Mouse (Mus musculus): ENCODE results near the gene Rps26. TPM values are rescaled to one million over a fixed set of nuclear protein-coding genes. Genes with fewer than 3 reads are reported as not detected.
"Not testable (repeated sequence)": the region's sequence is repeated elsewhere in the genome, so short reads cannot be mapped to it uniquely, and the experiment has no call there.

The Rps26 gene
- polyA plus RNA-seq, 1 experiment from 2014 or later: 455 TPM

- H3K4me1 ChIP-seq: peaks cover 18% of the 10 kb centered on the region
- H3K4me2 ChIP-seq: peak overlapping the region; percentile 53
- 18% methylated on average over 11 of the region's 11 CpGs for WGBS
- 0 out of 2 replicates have a peak overlapping the region, but pooled peaks have one; percentile 11 for H3K4me3 ChIP-seq
- H3K27ac ChIP-seq (replicated peaks): no peak overlapping the region
- no peak for ATAC-seq (ENCODE audit: extremely low read depth, insufficient number of reproducible peaks, low FRiP score, low TSS enrichment)
- peaks cover 17% of the 10 kb centered on the region; the same call in 1 of the 2 replicates for H3K36me3 ChIP-seq
- H3K9me3 ChIP-seq: no peaks in the 10 kb centered on the region
- peak overlapping the region; percentile 37 for H3K9ac ChIP-seq
- no peaks in the 10 kb centered on the region for H3K27me3 ChIP-seq (replicated peaks)
Measured at GRCm38 (mm10) chr10:128637011-128637410, 10.5 kb upstream of the Rps26 start.

DNA sequence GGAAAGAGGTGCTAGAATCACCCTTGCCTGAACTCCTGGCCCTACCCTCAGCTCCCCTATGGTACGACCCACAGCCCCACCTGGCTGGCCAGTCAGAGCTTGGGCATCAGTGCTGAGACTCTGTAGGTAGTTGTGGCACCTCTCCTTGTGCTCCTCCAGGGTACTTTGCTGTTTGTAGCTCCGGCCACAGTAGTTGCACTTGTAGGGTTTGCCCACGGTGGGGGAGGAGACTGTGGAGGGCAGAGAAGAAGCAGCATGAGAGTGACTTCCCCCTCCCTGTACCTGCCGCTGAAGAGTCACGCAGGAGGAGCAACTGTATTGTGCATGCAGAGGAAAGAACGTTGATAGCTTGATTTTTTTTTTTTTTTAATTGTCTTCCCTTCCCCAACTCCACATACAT is 10.0 kb upstream of the Rps26 start:
- H3K36me3 ChIP-seq: peaks cover 17% of the 10 kb centered on the region; the same call in 1 of the 2 replicates
- WGBS: 43% methylated on average over 6 of the region's 6 CpGs
- peaks cover 13% of the 10 kb centered on the region for H3K4me1 ChIP-seq
- no peaks in the 10 kb centered on the region for H3K9me3 ChIP-seq
- ATAC-seq (ENCODE audit: extremely low read depth, insufficient number of reproducible peaks, low FRiP score, low TSS enrichment): no peak
- no peak overlapping the region for H3K27ac ChIP-seq (replicated peaks)
- peak overlapping the region; percentile 37; the same call in 1 of the 2 replicates for H3K9ac ChIP-seq
- peak overlapping the region; percentile 53 for H3K4me2 ChIP-seq
- H3K27me3 ChIP-seq (replicated peaks): no peaks in the 10 kb centered on the region
- no peak overlapping the region for H3K4me3 ChIP-seq

DNA sequence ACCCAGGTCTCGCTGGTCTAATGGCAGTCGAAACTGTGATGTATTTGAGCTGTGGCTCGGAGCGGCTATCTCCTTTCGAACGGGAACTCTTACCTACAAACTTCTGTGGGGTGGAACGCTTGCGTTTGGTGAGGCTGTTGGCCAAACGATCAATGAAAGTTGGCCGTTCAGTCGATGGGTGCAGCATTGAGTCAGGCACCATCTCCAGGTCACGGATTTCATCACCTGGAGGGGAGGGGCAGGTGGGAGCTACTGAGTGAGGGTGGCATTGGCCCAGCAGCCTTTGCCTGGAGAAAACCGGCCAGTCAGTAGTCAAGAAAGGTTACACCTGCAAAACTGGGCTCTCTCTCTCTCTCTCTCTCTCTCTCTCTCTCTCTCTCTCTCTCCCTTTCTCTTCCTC is 9.2 kb upstream of the Rps26 start:
- Histone ChIP-seq H3K9ac (no peak overlapping the region), H3K27ac (replicated peaks) (no peak overlapping the region), H3K4me1 (peaks cover 13% of the 10 kb centered on the region), H3K4me2 (no peak overlapping the region), H3K36me3 (peaks cover 17% of the 10 kb centered on the region; the same call in 1 of the 2 replicates), H3K4me3 (no peak overlapping the region), H3K27me3 (replicated peaks) (no peaks in the 10 kb centered on the region), H3K9me3 (no peaks in the 10 kb centered on the region)
- ATAC-seq (ENCODE audit: extremely low read depth, insufficient number of reproducible peaks, low FRiP score, low TSS enrichment): no peak
- 89% methylated on average over 13 of the region's 13 CpGs for WGBS

DNA sequence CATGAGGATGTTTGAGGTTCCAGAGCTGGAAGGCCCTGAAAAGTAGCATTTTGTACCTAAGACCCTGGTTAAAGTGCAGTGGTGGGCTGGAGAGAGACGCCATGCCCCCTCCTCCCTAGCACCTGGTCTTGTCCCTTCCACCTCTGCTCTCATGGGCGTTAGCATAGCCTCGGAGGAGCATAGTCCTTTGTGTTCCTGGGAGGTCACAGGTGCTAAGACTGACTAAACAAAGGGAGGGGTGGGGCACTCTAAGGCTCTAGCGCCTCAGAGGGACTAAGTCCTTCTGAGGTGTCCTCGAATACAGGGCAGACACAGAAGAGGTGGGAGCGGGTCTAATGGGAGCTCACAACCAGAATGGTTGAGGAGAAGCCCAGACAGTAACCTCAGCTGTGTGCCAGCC is 5.0 kb upstream of the Rps26 start:
- H3K9ac ChIP-seq: no peak overlapping the region

GRCm38 (mm10) chr10:128630306-128630705 is 3.8 kb upstream of the Rps26 start:
- 66% methylated on average over 5 of the region's 5 CpGs for WGBS
- not testable (repeated sequence) for H3K4me2 ChIP-seq; H3K27me3 ChIP-seq (replicated peaks); H3K4me1 ChIP-seq; H3K9me3 ChIP-seq; H3K4me3 ChIP-seq; ATAC-seq (ENCODE audit: extremely low read depth, insufficient number of reproducible peaks, low FRiP score, low TSS enrichment); H3K9ac ChIP-seq; H3K27ac ChIP-seq (replicated peaks)
- H3K36me3 ChIP-seq: peaks cover 16% of the 10 kb centered on the region

More for the DNA sequence above, 5.0 kb upstream of the Rps26 start:
- H3K36me3 ChIP-seq: peaks cover 14% of the 10 kb centered on the region; the same call in 1 of the 2 replicates
- no peak overlapping the region for H3K27ac ChIP-seq (replicated peaks)
- ATAC-seq (ENCODE audit: extremely low read depth, insufficient number of reproducible peaks, low FRiP score, low TSS enrichment): no peak
- 17% methylated on average over 6 of the region's 6 CpGs for WGBS
- no peaks in the 10 kb centered on the region for H3K27me3 ChIP-seq (replicated peaks)
- H3K4me3 ChIP-seq: no peak overlapping the region
- H3K4me1 ChIP-seq: peaks cover under 1% of the 10 kb centered on the region; the same call in 1 of the 2 replicates
- H3K4me2 ChIP-seq: no peak overlapping the region
- H3K9me3 ChIP-seq: no peaks in the 10 kb centered on the region

GRCm38 (mm10) chr10:128629746-128630145 is 3.2 kb upstream of the Rps26 start:
- Histone ChIP-seq H3K4me1 (peaks cover 9% of the 10 kb centered on the region), H3K4me3 (no peak overlapping the region), H3K27ac (replicated peaks) (no peak overlapping the region), H3K4me2 (no peak overlapping the region), H3K27me3 (replicated peaks) (no peaks in the 10 kb centered on the region), H3K9me3 (no peaks in the 10 kb centered on the region), H3K36me3 (peaks cover 22% of the 10 kb centered on the region), H3K9ac (no peak overlapping the region)
- no peak for ATAC-seq (ENCODE audit: extremely low read depth, insufficient number of reproducible peaks, low FRiP score, low TSS enrichment)
- 77% methylated on average over 2 of the region's 2 CpGs for WGBS

GRCm38 (mm10) chr10:128627398-128628317 is 1.1 kb upstream of the Rps26 start:
- Histone ChIP-seq H3K4me2 (no peak overlapping the region), H3K4me1 (peaks cover 10% of the 10 kb centered on the region), H3K9ac (no peak overlapping the region), H3K36me3 (peaks cover 28% of the 10 kb centered on the region), H3K4me3 (no peak overlapping the region), H3K9me3 (no peaks in the 10 kb centered on the region), H3K27me3 (replicated peaks) (no peaks in the 10 kb centered on the region), H3K27ac (replicated peaks) (no peak overlapping the region)
- ATAC-seq (ENCODE audit: extremely low read depth, insufficient number of reproducible peaks, low FRiP score, low TSS enrichment): no peak
- 72% methylated on average over 10 of the region's 10 CpGs for WGBS

DNA sequence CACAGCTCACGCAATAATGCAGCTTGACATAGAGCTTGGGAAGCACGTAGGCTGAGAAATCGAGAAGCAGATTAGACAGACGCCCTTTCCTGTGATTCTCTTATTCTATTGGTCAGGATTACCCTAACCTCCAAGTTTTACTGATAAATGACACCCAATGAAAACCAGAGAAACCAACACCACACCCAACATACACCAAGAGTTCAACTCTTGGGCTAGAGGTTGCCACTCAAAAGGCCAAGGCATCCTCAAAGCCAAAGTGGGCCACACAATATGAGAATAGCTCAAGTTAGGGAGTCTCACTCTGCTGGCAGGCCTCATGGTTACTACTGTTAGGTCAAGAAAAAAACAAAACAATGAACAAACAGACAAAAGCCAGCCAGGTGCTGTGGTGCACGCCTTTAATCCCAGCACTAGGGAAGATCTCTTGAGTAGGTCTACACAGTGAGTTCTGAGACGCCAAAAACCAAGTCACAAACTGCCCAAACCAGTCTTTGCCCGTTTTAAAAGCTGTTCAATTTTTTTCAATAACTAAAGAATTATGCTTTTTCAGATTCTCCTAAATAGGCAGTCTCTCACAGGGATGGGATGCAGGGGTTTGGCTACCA is 1.2 kb downstream of the Rps26 start:
- no peaks in the 10 kb centered on the region for H3K9me3 ChIP-seq
- peak overlapping the region; percentile 98 for H3K9ac ChIP-seq
- 32% methylated on average over 7 of the region's 7 CpGs for WGBS
- peaks cover 34% of the 10 kb centered on the region for H3K36me3 ChIP-seq
- peaks cover 10% of the 10 kb centered on the region for H3K4me1 ChIP-seq
- no peaks in the 10 kb centered on the region for H3K27me3 ChIP-seq (replicated peaks)
- ATAC-seq (ENCODE audit: extremely low read depth, insufficient number of reproducible peaks, low FRiP score, low TSS enrichment): no peak
- peak overlapping the region; percentile 73 for H3K27ac ChIP-seq (replicated peaks)
- H3K4me3 ChIP-seq: peak overlapping the region; percentile 91
- H3K4me2 ChIP-seq: peak overlapping the region; percentile 85

DNA sequence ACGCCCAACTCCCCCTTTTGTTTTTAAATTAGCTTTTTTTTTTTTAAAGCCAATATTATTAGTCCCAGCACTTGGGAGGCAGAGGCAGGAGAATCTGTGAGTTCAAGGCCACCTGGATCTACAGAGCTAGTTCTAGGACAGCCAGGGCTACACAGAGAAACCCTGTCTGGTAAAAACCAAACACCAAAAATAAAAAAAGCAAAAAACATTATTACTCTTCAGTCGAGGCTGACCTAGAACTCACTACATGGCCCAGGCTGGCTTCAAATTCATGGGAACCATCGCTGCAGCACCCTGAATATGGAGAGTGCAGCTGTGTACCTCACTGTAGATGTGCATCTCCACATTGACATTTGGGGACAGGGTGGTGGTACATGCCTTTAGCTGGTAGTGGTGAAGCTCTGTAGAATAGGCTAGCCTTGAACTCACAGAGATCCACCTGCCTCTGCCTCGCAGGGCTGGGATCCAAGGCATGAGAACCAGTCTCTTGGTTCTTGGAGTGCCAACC is 3.4 kb downstream of the Rps26 start:
- peaks cover 34% of the 10 kb centered on the region for H3K36me3 ChIP-seq
- not testable (repeated sequence) for H3K27me3 ChIP-seq (replicated peaks); H3K27ac ChIP-seq (replicated peaks); H3K9ac ChIP-seq; H3K4me1 ChIP-seq; H3K4me3 ChIP-seq; H3K9me3 ChIP-seq; ATAC-seq (ENCODE audit: extremely low read depth, insufficient number of reproducible peaks, low FRiP score, low TSS enrichment); H3K4me2 ChIP-seq
- 69% methylated on average over 4 of the region's 4 CpGs for WGBS

GRCm38 (mm10) chr10:128622702-128623101 is 3.8 kb downstream of the Rps26 start:
- peaks cover 34% of the 10 kb centered on the region for H3K36me3 ChIP-seq
- H3K9ac ChIP-seq: no peak overlapping the region
- H3K27ac ChIP-seq (replicated peaks): no peak overlapping the region
- peaks cover 10% of the 10 kb centered on the region for H3K4me1 ChIP-seq
- no peak overlapping the region for H3K4me2 ChIP-seq
- H3K9me3 ChIP-seq: no peaks in the 10 kb centered on the region
- no peaks in the 10 kb centered on the region for H3K27me3 ChIP-seq (replicated peaks)
- ATAC-seq (ENCODE audit: extremely low read depth, insufficient number of reproducible peaks, low FRiP score, low TSS enrichment): no peak
- H3K4me3 ChIP-seq: no peak overlapping the region
- WGBS: 83% methylated on average over 4 of the region's 4 CpGs

DNA sequence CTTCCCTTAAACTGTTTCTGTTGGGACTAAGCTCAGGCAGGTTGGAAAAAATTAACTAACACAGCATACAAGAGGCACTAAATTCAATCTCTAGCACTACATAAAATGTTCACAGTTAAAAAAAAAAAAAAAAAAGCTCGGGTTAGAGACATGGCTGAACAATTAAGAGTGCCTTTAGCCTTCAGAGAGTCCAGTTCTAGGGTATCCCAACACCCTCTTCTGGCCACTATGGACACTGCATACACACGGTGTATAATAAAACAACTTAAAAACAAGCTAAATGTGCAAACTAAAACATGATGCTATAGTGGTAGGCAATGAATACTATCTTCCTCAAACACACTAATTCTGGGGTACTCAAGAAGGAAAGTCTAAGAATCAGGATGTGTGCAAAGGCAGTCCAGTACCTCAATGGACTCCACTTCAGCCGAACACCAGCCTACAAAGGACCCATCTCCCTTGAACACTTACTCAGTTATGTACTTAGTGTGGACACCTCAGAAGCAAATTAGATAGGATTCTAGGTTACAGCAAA is 4.5 kb downstream of the Rps26 start:
- H3K4me3 ChIP-seq: no peak overlapping the region
- H3K4me2 ChIP-seq: no peak overlapping the region
- H3K27ac ChIP-seq (replicated peaks): no peak overlapping the region
- no peak for ATAC-seq (ENCODE audit: extremely low read depth, insufficient number of reproducible peaks, low FRiP score, low TSS enrichment)
- no peaks in the 10 kb centered on the region for H3K9me3 ChIP-seq
- no peak overlapping the region for H3K9ac ChIP-seq
- peaks cover 10% of the 10 kb centered on the region for H3K4me1 ChIP-seq
- no peaks in the 10 kb centered on the region for H3K27me3 ChIP-seq (replicated peaks)
- H3K36me3 ChIP-seq: peaks cover 34% of the 10 kb centered on the region
- 71% methylated on average over 3 of the region's 3 CpGs for WGBS
